ENCODE assay signal across 8 mouse cellular contexts in genomic region chr3:130617439-130617898, GRCm38 (mm10). TPM values are rescaled to one million over a fixed set of nuclear protein-coding genes. Genes with fewer than 3 reads are reported as not detected.
A peak's percentile ranks its signal among the peaks of the same experiment; 100 is the strongest.
DNase-seq lines count a peak whose midpoint lies in the region; ATAC-seq and TF ChIP-seq lines count a peak whose summit lies in the region.

Etnppl (plus strand) TSS chr3:130617448.

- peaks cover 2% of the 10 kb centered on the region; the same call in 1 of the 2 replicates for H3K27me3 ChIP-seq in embryonic facial prominence, embryonic 15.5 days
- H3K27me3 ChIP-seq in midbrain, embryonic 14.5 days (ENCODE audit: control insufficient read depth, insufficient read depth, low read length), result no peaks in the 10 kb centered on the region

- no peak within 1 kb of the TSS for H3K27ac ChIP-seq in left cerebral cortex, adult 2 months
- no peak within 1 kb of the TSS for H3K27ac ChIP-seq in embryonic facial prominence, embryonic 15.5 days (replicated peaks)
- no peak within 1 kb of the TSS for H3K27ac ChIP-seq in midbrain, embryonic 14.5 days (replicated peaks; ENCODE audit: low read depth, low read length)

- ATAC-seq in embryonic facial prominence, embryonic 15.5 days (ENCODE audit: insufficient number of reproducible peaks, low FRiP score, low TSS enrichment, low read depth), result no peak
- ATAC-seq in midbrain, embryonic 14.5 days (ENCODE audit: low FRiP score, low TSS enrichment), result peak; percentile 8; the same call in 1 of the 2 replicates
- ATAC-seq in CD4-positive, CD25-positive, alpha-beta regulatory T cell, adult 4 months, result no peak

- H3K4me3 ChIP-seq in left cerebral cortex, adult 2 months, result peak within 1 kb of the TSS; percentile 21; the same call in 1 of the 2 replicates
- H3K4me3 ChIP-seq in embryonic facial prominence, embryonic 15.5 days (replicated peaks), result peak within 1 kb of the TSS; percentile 21
- H3K4me3 ChIP-seq in midbrain, embryonic 14.5 days (replicated peaks; ENCODE audit: low read depth, low read length), result no peak within 1 kb of the TSS

- no peaks in the 10 kb centered on the region for H3K9me3 ChIP-seq in embryonic facial prominence, embryonic 15.5 days (replicated peaks)
- no peaks in the 10 kb centered on the region for H3K9me3 ChIP-seq in midbrain, embryonic 14.5 days (ENCODE audit: control insufficient read depth, low read length)

- peaks cover 9% of the 10 kb centered on the region for H3K4me1 ChIP-seq in embryonic facial prominence, embryonic 15.5 days
- no peaks in the 10 kb centered on the region for H3K4me1 ChIP-seq in midbrain, embryonic 14.5 days (ENCODE audit: control insufficient read depth, insufficient read depth, low read length)

- intact Hi-C loops in left cerebral cortex, adult 2 months (cut with DNase I), result no loop called here
- intact Hi-C loops in gastrocnemius, postnatal 36 days (cut with DNase I), result no loop called here

- no peaks in the 10 kb centered on the region for H3K36me3 ChIP-seq in embryonic facial prominence, embryonic 15.5 days
- no peaks in the 10 kb centered on the region for H3K36me3 ChIP-seq in midbrain, embryonic 14.5 days (ENCODE audit: control insufficient read depth, insufficient read depth, low read length)

- no peak within 1 kb of the TSS for H3K9ac ChIP-seq in embryonic facial prominence, embryonic 15.5 days
- no peak within 1 kb of the TSS for H3K9ac ChIP-seq in midbrain, embryonic 14.5 days (replicated peaks; ENCODE audit: low read length)

- WGBS in embryonic facial prominence, embryonic 15.5 days, result 5% methylated on average over 10 of the region's 10 CpGs
- 5% methylated on average over 10 of the region's 10 CpGs for WGBS in midbrain, embryonic 14.5 days

- DNase-seq in left cerebral cortex, adult 2 months (ENCODE audit: extremely low spot score in 1 of 2, low spot score in 2 of 2), result no peak
- DNase-seq in left cerebral cortex, adult 9 months (ENCODE audit: low spot score in 2 of 2), result no peak
- peak; percentile 75 to 81 for DNase-seq in kidney, adult 8-10 months
- DNase-seq in midbrain, embryonic 14.5 days, result no peak
- no peak for DNase-seq in gastrocnemius, postnatal 10 days
- DNase-seq in gastrocnemius, postnatal 36 days, result no peak

- peak within 1 kb of the TSS; percentile 51 for H3K4me2 ChIP-seq in embryonic facial prominence, embryonic 15.5 days (replicated peaks)
- peak within 1 kb of the TSS; percentile 41 for H3K4me2 ChIP-seq in midbrain, embryonic 14.5 days (ENCODE audit: low read length)

- no peak for TF ChIP-seq CTCF in left cerebral cortex, adult 2 months (IDR thresholded peaks at IDR 0.05)

RNA-seq across cellular contexts. Expression of gene Etnppl, which starts in this region (rescaled TPM):
- 10 to 100 TPM; 13.8 to 15.1 TPM for total RNA-seq in left cerebral cortex, adult 2 months (2021)
- polyA plus RNA-seq in embryonic facial prominence, embryonic 15.5 days (2015; fragmentation: Nextera tagmentation; extraction: Ambion mirVana), result 0.09 and 0.24 TPM in 2 replicates
- polyA plus RNA-seq in midbrain, embryonic 14.5 days (2014; fragmentation: Nextera tagmentation; extraction: Ambion mirVana), result not detected in 2 replicates
- not detected for total RNA-seq in gastrocnemius, postnatal 10 days (2021)
- not detected for polyA plus RNA-seq in CD4-positive, CD25-positive, alpha-beta regulatory T cell, adult 4 months (2017; shearing (Covaris generic))
- total RNA-seq in gastrocnemius, postnatal 36 days (2021), result not detected

Comparison
In these comparisons a context has a peak if more than half of its experiments do, and no peak if none do; other contexts are left out.
1. RNA of gene Etnppl (total RNA-seq): 13.8 to 15.1 TPM in left cerebral cortex, adult 2 months; not detected in gastrocnemius, postnatal 10 days and not detected in gastrocnemius, postnatal 36 days; every median in the first group is over 10 times any median in the second.
2. Peak in ATAC-seq and H3K4me2 ChIP-seq in midbrain, embryonic 14.5 days; RNA of the gene not detected or under 1 TPM.
3. DNase-seq: peak in kidney, adult 8-10 months (2 of 2); none in left cerebral cortex, adult 2 months (0 of 2), left cerebral cortex, adult 9 months (0 of 2), midbrain, embryonic 14.5 days (single experiment), gastrocnemius, postnatal 10 days (single experiment) and gastrocnemius, postnatal 36 days (0 of 2).